Mouse (Mus musculus) embryonic facial prominence, embryonic 12.5 days (tissue): Measurements from ENCODE around the gene Msi1. TPM values are rescaled to one million over a fixed set of nuclear protein-coding genes. Genes with fewer than 3 reads are reported as not detected.

Experiments
- ATAC-seq: fragments of 200-750 bp; cut with Nextera tagmentation; 2 replicates; pipeline ENCODE4 v1.8.0; 2017; ENCODE audit not compliant: insufficient number of reproducible peaks, insufficient read depth, low FRiP score, low TSS enrichment
- H3K27ac ChIP-seq: fragments of 300-500 bp; sonication (generic); 2 replicates; pipeline ENCODE4 v1.5.1; 2016; ENCODE audit warnings: mild to moderate bottlenecking
- H3K27me3 ChIP-seq: fragments of 300-500 bp; sonication (generic); 2 replicates; pipeline ENCODE4 v1.6.1; 2016; ENCODE audit warnings: mild to moderate bottlenecking, moderate library complexity
- H3K36me3 ChIP-seq: fragments of 300-500 bp; sonication (generic); 2 replicates; pipeline ENCODE4 v1.6.1; 2016; ENCODE audit warnings: mild to moderate bottlenecking
- H3K4me1 ChIP-seq: fragments of 300-500 bp; sonication (generic); 2 replicates; pipeline ENCODE4 v1.6.1; 2016
- H3K4me2 ChIP-seq: fragments of 300-500 bp; sonication (generic); replicated peaks from 2 replicates; pipeline ENCODE4 v1.6.1; 2016; ENCODE audit warnings: mild to moderate bottlenecking, moderate library complexity
- H3K4me3 ChIP-seq: fragments of 300-500 bp; sonication (generic); 2 replicates; pipeline ENCODE4 v1.5.1; 2016; ENCODE audit warnings: mild to moderate bottlenecking
- H3K9ac ChIP-seq: fragments of 300-500 bp; sonication (generic); 2 replicates; pipeline ENCODE4 v1.6.1; 2016; ENCODE audit warnings: mild to moderate bottlenecking, moderate library complexity
- H3K9me3 ChIP-seq: fragments of 300-500 bp; sonication (generic); 2 replicates; pipeline ENCODE4 v1.6.1; 2016; ENCODE audit warnings: mild to moderate bottlenecking, moderate library complexity
- WGBS: fragments of 180-500 bp; shearing (Covaris S2); methylation state at CpG from one replicate; pipeline ENCODE4 v1.1.7; 2016; 5-methylcytosine and 5-hydroxymethylcytosine counted together
- polyA plus RNA-seq: library from polyadenylated mRNA; unstranded; fragments of >200 nt; fragmentation: Nextera tagmentation; extraction: Ambion mirVana; gene quantifications from 2 replicates; pipeline ENCODE4 v1.2.1, GENCODE M21; 2016

Msi1 gene
- polyA plus RNA-seq, 1 experiment from 2014 or later: 40.2 TPM

GRCm38 (mm10) chr5:115449247-115449646, 19.8 kb downstream of the Msi1 start:
- Histone ChIP-seq H3K4me3 (no peak overlapping the region), H3K9me3 (no peaks in the 10 kb centered on the region), H3K4me2 (no peak overlapping the region), H3K36me3 (peaks cover 94% of the 10 kb centered on the region), H3K27ac (no peak overlapping the region), H3K9ac (no peak overlapping the region), H3K4me1 (no peaks in the 10 kb centered on the region), H3K27me3 (no peaks in the 10 kb centered on the region)
- no peak for ATAC-seq
- 85% methylated on average over 3 of the region's 3 CpGs for WGBS

- Histone ChIP-seq H3K27ac (no peak overlapping the region), H3K4me1 (no peaks in the 10 kb centered on the region), H3K36me3 (peaks cover 85% of the 10 kb centered on the region), H3K27me3 (no peaks in the 10 kb centered on the region), H3K4me3 (no peak overlapping the region), H3K4me2 (no peak overlapping the region), H3K9ac (no peak overlapping the region), H3K9me3 (no peaks in the 10 kb centered on the region)
- no peak for ATAC-seq
- 93% methylated on average over 27 of the region's 27 CpGs for WGBS
Observed at GRCm38 (mm10) chr5:115450410-115451317, 21.3 kb downstream of the Msi1 start.

GRCm38 (mm10) chr5:115454422-115455090, 25.2 kb downstream of the Msi1 start:
- H3K27me3 ChIP-seq: no peaks in the 10 kb centered on the region
- no peak for ATAC-seq
- no peaks in the 10 kb centered on the region for H3K4me1 ChIP-seq
- H3K27ac ChIP-seq: no peak overlapping the region
- no peaks in the 10 kb centered on the region for H3K9me3 ChIP-seq
- H3K4me3 ChIP-seq: no peak overlapping the region
- H3K36me3 ChIP-seq: peaks cover 47% of the 10 kb centered on the region
- no peak overlapping the region for H3K4me2 ChIP-seq
- WGBS: 83% methylated on average over 12 of the region's 12 CpGs
- H3K9ac ChIP-seq: no peak overlapping the region

- Histone ChIP-seq H3K36me3 (peaks cover 36% of the 10 kb centered on the region), H3K9me3 (no peaks in the 10 kb centered on the region), H3K27ac (no peak overlapping the region), H3K4me1 (no peaks in the 10 kb centered on the region), H3K4me2 (no peak overlapping the region), H3K9ac (no peak overlapping the region), H3K4me3 (no peak overlapping the region), H3K27me3 (no peaks in the 10 kb centered on the region)
- ATAC-seq: no peak
- 78% methylated on average over 7 of the region's 7 CpGs for WGBS
Observed at GRCm38 (mm10) chr5:115455838-115456237, 26.4 kb downstream of the Msi1 start.

GRCm38 (mm10) chr5:115458918-115459317, 29.5 kb downstream of the Msi1 start:
- Histone ChIP-seq H3K4me2 (no peak overlapping the region), H3K9ac (no peak overlapping the region), H3K4me3 (no peak overlapping the region), H3K27ac (no peak overlapping the region), H3K9me3 (no peaks in the 10 kb centered on the region), H3K36me3 (peaks cover 8% of the 10 kb centered on the region), H3K27me3 (no peaks in the 10 kb centered on the region), H3K4me1 (no peaks in the 10 kb centered on the region)
- 66% methylated on average over 13 of the region's 13 CpGs for WGBS
- no peak for ATAC-seq

GRCm38 (mm10) chr5:115464408-115465115, 35.2 kb downstream of the Msi1 start:
- Histone ChIP-seq H3K4me2 (no peak overlapping the region), H3K27me3 (no peaks in the 10 kb centered on the region), H3K4me3 (no peak overlapping the region), H3K9ac (no peak overlapping the region), H3K36me3 (no peaks in the 10 kb centered on the region), H3K27ac (no peak overlapping the region), H3K9me3 (no peaks in the 10 kb centered on the region), H3K4me1 (no peaks in the 10 kb centered on the region)
- WGBS: 77% methylated on average over 18 of the region's 18 CpGs
- no peak for ATAC-seq

- WGBS: 50% methylated on average over 9 of the region's 9 CpGs
- Histone ChIP-seq H3K9me3 (no peaks in the 10 kb centered on the region), H3K36me3 (no peaks in the 10 kb centered on the region), H3K9ac (no peak within 1 kb of the TSS), H3K4me2 (no peak within 1 kb of the TSS), H3K27me3 (no peaks in the 10 kb centered on the region), H3K4me1 (no peaks in the 10 kb centered on the region), H3K4me3 (no peak within 1 kb of the TSS), H3K27ac (no peak within 1 kb of the TSS)
- ATAC-seq: no peak
Observed at GRCm38 (mm10) chr5:115465642-115466420, 36.4 kb downstream of the Msi1 start, which contains the start of gene Pla2g1b. Pla2g1b (plus strand) TSS chr5:115466262.

- Histone ChIP-seq H3K27ac (no peak overlapping the region), H3K4me3 (no peak overlapping the region), H3K4me1 (no peaks in the 10 kb centered on the region), H3K9me3 (no peaks in the 10 kb centered on the region), H3K27me3 (no peaks in the 10 kb centered on the region), H3K4me2 (no peak overlapping the region), H3K36me3 (no peaks in the 10 kb centered on the region), H3K9ac (no peak overlapping the region)
- no peak for ATAC-seq
- 63% methylated on average over 6 of the region's 6 CpGs for WGBS
Observed at GRCm38 (mm10) chr5:115469791-115470190, 40.4 kb downstream of the Msi1 start.

- Histone ChIP-seq H3K9me3 (no peaks in the 10 kb centered on the region), H3K9ac (no peak overlapping the region), H3K4me1 (0 out of 2 replicates have a peak, but pooled peaks cover 4% of the 10 kb centered on the region), H3K36me3 (no peaks in the 10 kb centered on the region), H3K4me2 (0 out of 2 replicates have a peak overlapping the region, but pooled peaks have one; percentile 8), H3K27me3 (no peaks in the 10 kb centered on the region), H3K4me3 (no peak overlapping the region), H3K27ac (no peak overlapping the region)
- 40% methylated on average over 20 of the region's 20 CpGs for WGBS
- ATAC-seq: no peak
Observed at GRCm38 (mm10) chr5:115470766-115471531, 41.5 kb downstream of the Msi1 start.

- Histone ChIP-seq H3K27me3 (no peaks in the 10 kb centered on the region), H3K9ac (no peak overlapping the region), H3K27ac (no peak overlapping the region), H3K36me3 (no peaks in the 10 kb centered on the region), H3K9me3 (no peaks in the 10 kb centered on the region), H3K4me3 (no peak overlapping the region), H3K4me2 (no peak overlapping the region), H3K4me1 (0 out of 2 replicates have a peak, but pooled peaks cover 4% of the 10 kb centered on the region)
- ATAC-seq: no peak
- 74% methylated on average over 10 of the region's 10 CpGs for WGBS
Observed at GRCm38 (mm10) chr5:115473191-115473590, 43.8 kb downstream of the Msi1 start.
